Mouse (Mus musculus) CH12.LX (cell line): ENCODE measurements around the gene Rab23. TPM values are rescaled to one million over a fixed set of nuclear protein-coding genes. Genes with fewer than 3 reads are reported as not detected.
"Not testable (repeated sequence)": the region's sequence is repeated elsewhere in the genome, so short reads cannot be mapped to it uniquely, and the experiment has no call there.

Experiments used
- DNase-seq: peaks from one replicate; pipeline ENCODE4 v3.0.0-alpha.2; 2013; ENCODE audit errors: extremely low read depth
- H3K27ac ChIP-seq: 2 replicates; pipeline ENCODE4 v1.5.1; 2012; ENCODE audit warnings: low read depth, mild to moderate bottlenecking, control low read depth, moderate library complexity; ENCODE audit not compliant: insufficient read depth
- H3K27me3 ChIP-seq: replicated peaks from 2 replicates; pipeline ENCODE3; 2012; ENCODE audit warnings: inconsistent platforms
- H3K36me3 ChIP-seq, 2 experiments: replicated peaks in 1 of 2; 2 replicates each; pipeline versions ENCODE3 to v1.6.1; 2012; ENCODE audit warnings: inconsistent platforms in 1 of 2, low read length in 1 of 2, mild to moderate bottlenecking in 1 of 2, mixed read lengths in 1 of 2, moderate library complexity in 1 of 2; ENCODE audit not compliant: control insufficient read depth in 1 of 2, insufficient read depth in 1 of 2
- H3K4me1 ChIP-seq, 2 experiments: 2 replicates each; pipeline ENCODE4 v1.6.1; 2012; ENCODE audit warnings: inconsistent platforms in 1 of 2, moderate library complexity in 1 of 2; ENCODE audit not compliant: insufficient read depth in 2 of 2, control insufficient read depth in 1 of 2
- H3K4me2 ChIP-seq: 2 replicates; pipeline ENCODE4 v1.6.1; 2012; ENCODE audit warnings: low read depth, mild to moderate bottlenecking, control low read depth; ENCODE audit not compliant: poor library complexity, insufficient read depth, severe bottlenecking
- H3K4me3 ChIP-seq, 3 experiments: fragments of 150-350 bp in 1 of 3; sonication (generic) in 1 of 3; replicated peaks in 1 of 3; 2 replicates each; pipeline versions ENCODE3 to v1.5.1; 2011 to 2012; ENCODE audit warnings: low read depth in 2 of 3, low read length in 2 of 3, mild to moderate bottlenecking in 2 of 3, moderate library complexity in 2 of 3, control low read depth in 1 of 3, improper control_type of control experiment in 1 of 3, inconsistent platforms in 1 of 3, mixed read lengths in 1 of 3; ENCODE audit not compliant: poor library complexity in 1 of 3
- H3K79me2 ChIP-seq: replicated peaks from 2 replicates; pipeline ENCODE4 v1.6.1; 2012; ENCODE audit warnings: mild to moderate bottlenecking, moderate library complexity; ENCODE audit not compliant: control insufficient read depth, poor library complexity, insufficient read depth, severe bottlenecking; ENCODE audit errors: extremely low read depth
- H3K9ac ChIP-seq: 2 replicates; pipeline ENCODE4 v1.6.1; 2012; ENCODE audit warnings: low read depth, mild to moderate bottlenecking, control low read depth, moderate library complexity; ENCODE audit not compliant: insufficient read depth
- H3K9me3 ChIP-seq: replicated peaks from 2 replicates; pipeline ENCODE3; 2012; ENCODE audit warnings: low read length, inconsistent platforms, mixed read lengths
- CTCF ChIP-seq, 2 experiments: IDR thresholded peaks in 1 of 2; conservative IDR thresholded peaks in 1 of 2; 2 replicates each; pipeline ENCODE4 v1.5.1; 2011 to 2012; ENCODE audit warnings: low read depth in 2 of 2, low read length in 2 of 2, improper control_type of control experiment in 1 of 2, inconsistent platforms in 1 of 2, mild to moderate bottlenecking in 1 of 2, moderate library complexity in 1 of 2
- EP300 ChIP-seq: IDR thresholded peaks from 2 replicates; pipeline ENCODE4 v1.6.1; 2011; ENCODE audit warnings: low read length, improper control_type of control experiment
- HCFC1 ChIP-seq: IDR thresholded peaks from 2 replicates; pipeline ENCODE4 v1.6.1; 2012; ENCODE audit warnings: low read depth, mild to moderate bottlenecking, inconsistent platforms, low read length, improper control_type of control experiment
- MAFK ChIP-seq: IDR thresholded peaks from 2 replicates; pipeline ENCODE4 v1.6.1; 2011; ENCODE audit warnings: low read length, improper control_type of control experiment; ENCODE audit not compliant: insufficient replicate concordance
- MAX ChIP-seq: IDR thresholded peaks from 2 replicates; pipeline ENCODE4 v1.6.1; 2011; ENCODE audit warnings: low read length, improper control_type of control experiment
- MYC ChIP-seq: IDR thresholded peaks from 2 replicates; pipeline ENCODE4 v1.6.1; 2011; ENCODE audit warnings: low read depth, mild to moderate bottlenecking, improper control_type of control experiment, low read length
- PAX5 ChIP-seq: IDR thresholded peaks from 2 replicates; pipeline ENCODE4 v1.6.1; 2012; ENCODE audit warnings: low read length, inconsistent platforms, mixed read lengths
- RAD21 ChIP-seq: IDR thresholded peaks from 2 replicates; pipeline ENCODE4 v1.6.1; 2011; ENCODE audit warnings: low read depth, mild to moderate bottlenecking, low read length, improper control_type of control experiment, moderate library complexity
- TBP ChIP-seq: conservative IDR thresholded peaks from 2 replicates; pipeline ENCODE4 v1.6.1; 2011; ENCODE audit warnings: low read depth, low read length, improper control_type of control experiment
- USF1 ChIP-seq: IDR thresholded peaks from 2 replicates; pipeline ENCODE4 v1.6.1; 2014; ENCODE audit warnings: low read depth, mild to moderate bottlenecking, inconsistent platforms, low read length, improper control_type of control experiment
- ZC3H11A ChIP-seq: IDR thresholded peaks from 2 replicates; pipeline ENCODE4 v1.6.1; 2012; ENCODE audit warnings: low read depth, mild to moderate bottlenecking, inconsistent platforms, low read length, improper control_type of control experiment
- ZNF384 ChIP-seq: IDR thresholded peaks from 2 replicates; pipeline ENCODE4 v1.6.1; 2012; ENCODE audit warnings: low read depth, low read length, improper control_type of control experiment, inconsistent platforms
- dilution Hi-C: fragments of 300-500 bp; cut with MboI; formaldehyde crosslinking; loops from 2 replicates; pipeline ENCODE4 v1.14.3; 2020; ENCODE audit warnings: low sequenced_read_pairs; ENCODE audit not compliant: extremely low pct_unique_long_range_greater_than_20kb, extremely low pct_ligation_motif_present
- in situ Hi-C: fragments of 300-500 bp; cut with MboI; formaldehyde crosslinking; loops from 3 replicates; pipeline ENCODE4 v1.14.3; 2019; ENCODE audit warnings: low sequenced_read_pairs, low pct_ligation_motif_present, low pct_unique_long_range_greater_than_20kb, mixed read lengths
- polyA plus RNA-seq: library from polyadenylated mRNA; unstranded; fragments of >175 nt; gene quantifications from 2 replicates; pipeline ENCODE4 v1.2.1, GENCODE M21; 2012; ENCODE audit warnings: low read depth; ENCODE audit not compliant: insufficient read length
- total RNA-seq, 2 experiments: library from RNA; depleted of rRNA; stranded (reverse); fragments of 300-350 nt in 1 of 2; fragments of >200 nt in 1 of 2; gene quantifications; 2 replicates each; pipeline ENCODE4 v1.2.3; 2012 to 2014

Rab23 gene
- total and polyA plus RNA-seq, 3 experiments: 5.8 to 17.6 (median 6.7) TPM

DNA sequence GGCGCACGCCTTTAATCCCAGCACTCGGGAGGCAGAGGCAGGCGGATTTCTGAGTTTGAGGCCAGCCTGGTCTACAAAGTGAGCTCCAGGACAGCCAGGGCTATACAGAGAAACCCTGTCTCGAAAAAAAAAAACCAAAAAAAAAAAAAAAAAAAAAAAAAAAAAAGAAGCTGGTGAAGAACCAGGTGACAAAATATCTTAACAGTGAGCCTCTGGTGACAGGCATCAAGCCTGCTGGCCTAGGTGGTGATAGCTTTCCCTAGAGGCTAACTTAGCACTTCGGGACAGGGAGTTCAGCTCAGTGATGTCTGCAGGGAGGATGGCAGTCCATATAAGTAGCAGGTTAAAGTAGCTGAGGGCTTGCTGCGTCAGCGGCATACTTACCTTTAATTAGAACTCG, 25.1 kb downstream of the Rab23 start:
- H3K9me3 ChIP-seq, H3K9ac ChIP-seq, H3K4me3 ChIP-seq, H3K4me1 ChIP-seq, H3K27me3 ChIP-seq, H3K79me2 ChIP-seq, dilution Hi-C loops, DNase-seq, H3K27ac ChIP-seq, H3K4me2 ChIP-seq: not testable (repeated sequence)
- H3K36me3 ChIP-seq: peaks cover 54 to 83% of the 10 kb centered on the region in 2 experiments
- TF ChIP-seq ZNF384: peak; percentile 14; the same call in 1 of the 2 replicates
- in situ Hi-C loops: loop anchor here (10.0 kb wide), 1 partner anchor 60 kb away; no protein-coding TSS in a partner anchor

DNA sequence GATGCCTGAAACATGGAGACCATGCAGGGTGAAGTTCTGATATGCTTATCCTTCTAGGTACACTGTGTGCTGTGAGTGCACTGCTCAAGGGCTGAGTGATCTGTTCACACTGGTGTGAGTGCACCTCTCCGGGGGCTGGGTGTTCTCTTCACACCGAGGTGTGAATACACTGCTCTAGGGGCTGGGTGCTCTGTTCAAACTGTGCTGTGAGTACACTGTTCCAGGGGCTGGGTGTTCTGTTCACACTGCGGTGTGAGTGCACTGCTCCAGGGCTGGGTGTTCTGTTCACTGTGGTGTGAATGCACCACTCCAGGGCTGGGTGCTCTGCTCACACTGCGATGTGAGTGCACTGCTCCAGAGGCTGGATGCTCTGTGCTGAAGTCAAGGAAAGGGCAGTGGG, 26.2 kb downstream of the Rab23 start:
- Histone ChIP-seq H3K9me3 (peaks cover 3% of the 10 kb centered on the region), H3K27ac (no peak overlapping the region), H3K4me1 (no peaks in the 10 kb centered on the region), H3K36me3 (peaks cover 46 to 80% of the 10 kb centered on the region in 2 experiments), H3K4me3 (no peak overlapping the region), H3K79me2 (no peaks in the 10 kb centered on the region; the same call in 1 of the 2 replicates), H3K27me3 (no peaks in the 10 kb centered on the region), H3K9ac (no peak overlapping the region), H3K4me2 (no peak overlapping the region)
- no peak for TF ChIP-seq USF1
- TF ChIP-seq RAD21: no peak
- TF ChIP-seq MYC: no peak
- no peak for TF ChIP-seq EP300
- TF ChIP-seq MAFK: no peak
- TF ChIP-seq ZC3H11A: no peak
- TF ChIP-seq TBP: no peak
- TF ChIP-seq HCFC1: no peak
- no peak for TF ChIP-seq CTCF (conservative IDR thresholded peaks at IDR 0.05 in 1 of 2, IDR thresholded peaks at IDR 0.05 in 1 of 2; ENCODE audit: low read depth in 2 of 2, low read length in 2 of 2)
- no peak for TF ChIP-seq PAX5
- in situ Hi-C loops: loop anchor here (10.0 kb wide), 1 partner anchor 61 kb away; no protein-coding TSS in a partner anchor
- dilution Hi-C loops: no loop called here
- DNase-seq: no peak

DNA sequence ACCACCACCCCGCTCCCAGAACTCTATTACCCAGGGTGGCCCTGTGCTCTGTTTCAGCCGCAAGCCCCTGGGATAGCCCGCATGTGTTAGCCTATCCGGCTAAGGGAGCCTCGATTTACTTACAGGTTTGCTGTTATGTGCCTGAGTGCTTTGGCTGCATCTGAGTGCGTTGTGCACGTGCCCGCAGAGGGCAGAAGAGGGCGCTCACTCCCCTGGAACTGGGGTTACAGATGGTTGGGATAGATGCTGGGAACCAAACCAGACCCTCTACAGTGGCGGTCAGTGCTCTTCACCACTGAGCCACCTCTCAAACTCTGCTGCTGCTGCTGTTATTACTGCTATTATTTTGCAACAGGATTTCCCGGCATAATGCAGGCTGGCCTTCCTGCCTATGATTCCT, 29.4 kb downstream of the Rab23 start:
- DNase-seq: no peak
- dilution Hi-C loops: no loop called here
- H3K36me3 ChIP-seq: peaks cover 44 to 82% of the 10 kb centered on the region in 2 experiments

DNA sequence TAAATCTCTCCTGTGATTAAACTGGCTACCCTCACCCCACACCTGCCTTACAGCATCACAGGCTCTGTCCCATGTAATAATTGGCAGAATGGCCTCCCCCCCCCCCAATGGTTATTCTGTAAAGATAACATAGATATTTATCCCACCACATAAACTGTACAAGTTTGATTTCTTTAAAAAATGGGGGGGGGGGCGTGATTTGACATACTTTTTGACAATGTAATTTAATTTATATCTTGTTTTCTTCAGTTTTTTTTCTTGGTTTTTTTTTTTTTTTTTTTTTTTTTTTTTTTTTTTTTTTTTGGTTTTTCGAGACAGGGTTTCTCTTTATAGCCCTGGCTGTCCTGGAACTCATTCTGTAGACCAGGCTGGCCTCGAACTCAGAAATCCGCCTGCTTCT, 30.0 kb downstream of the Rab23 start:
- H3K79me2 ChIP-seq: peaks cover 22% of the 10 kb centered on the region
- H3K9me3 ChIP-seq, H3K9ac ChIP-seq, H3K27ac ChIP-seq, H3K4me2 ChIP-seq, H3K4me3 ChIP-seq, H3K27me3 ChIP-seq, dilution Hi-C loops, DNase-seq: not testable (repeated sequence)
- H3K4me1 ChIP-seq: peaks cover 6 to 18% of the 10 kb centered on the region in 2 experiments
- peaks cover 40 to 83% of the 10 kb centered on the region in 2 experiments for H3K36me3 ChIP-seq
- in situ Hi-C loops: loop anchor here (10.0 kb wide), 1 partner anchor 65 kb away; no protein-coding TSS in a partner anchor

More for the DNA sequence above, 29.4 kb downstream of the Rab23 start:
- H3K27ac ChIP-seq: no peak overlapping the region
- H3K4me2 ChIP-seq: no peak overlapping the region
- in situ Hi-C loops: loop anchor here (10.0 kb wide), 1 partner anchor 64 kb away; no protein-coding TSS in a partner anchor
- no peaks in the 10 kb centered on the region for H3K27me3 ChIP-seq
- TF ChIP-seq CTCF (conservative IDR thresholded peaks at IDR 0.05 in 1 of 2, IDR thresholded peaks at IDR 0.05 in 1 of 2; ENCODE audit: low read depth in 2 of 2, low read length in 2 of 2): peak in 1 of 2 experiments; percentile 11; a peak in 1 of 4 replicates
- no peak for TF ChIP-seq MAX
- no peak for TF ChIP-seq HCFC1
- H3K9me3 ChIP-seq: peaks cover 3% of the 10 kb centered on the region
- H3K4me3 ChIP-seq: no peak overlapping the region
- peaks cover under 1 to 12% of the 10 kb centered on the region in 2 experiments; a peak in 2 of 4 replicates for H3K4me1 ChIP-seq
- H3K9ac ChIP-seq: no peak overlapping the region
- peaks cover 16% of the 10 kb centered on the region for H3K79me2 ChIP-seq
